Mouse (Mus musculus): Measurements from ENCODE around the gene Sprr2b. TPM values are rescaled to one million over a fixed set of nuclear protein-coding genes. Genes with fewer than 3 reads are reported as not detected.

Gene Sprr2b
- total RNA-seq (2023) = not detected

DNA sequence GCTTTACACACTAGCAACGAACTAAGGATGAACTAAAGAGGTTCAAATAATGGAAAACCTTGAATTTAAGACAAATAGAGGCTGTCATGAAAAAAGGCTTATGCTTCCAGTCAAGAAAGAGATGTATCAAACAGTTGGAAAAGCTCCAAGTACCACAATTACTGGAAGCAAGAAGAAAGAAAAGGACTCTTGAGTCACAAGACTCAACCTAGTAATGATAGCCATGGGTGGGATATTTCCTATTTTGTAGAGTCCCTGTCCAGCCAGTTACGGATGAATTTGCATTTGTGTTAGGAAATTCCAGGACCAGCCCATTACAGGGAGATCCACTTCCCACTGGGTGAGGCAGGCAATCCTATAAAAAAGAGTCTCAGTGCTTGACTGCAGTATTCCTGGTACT, at the start of gene Sprr2b:
Sprr2b (plus strand) TSS at position 301 of the 400 bp plus-strand sequence.

DNA sequence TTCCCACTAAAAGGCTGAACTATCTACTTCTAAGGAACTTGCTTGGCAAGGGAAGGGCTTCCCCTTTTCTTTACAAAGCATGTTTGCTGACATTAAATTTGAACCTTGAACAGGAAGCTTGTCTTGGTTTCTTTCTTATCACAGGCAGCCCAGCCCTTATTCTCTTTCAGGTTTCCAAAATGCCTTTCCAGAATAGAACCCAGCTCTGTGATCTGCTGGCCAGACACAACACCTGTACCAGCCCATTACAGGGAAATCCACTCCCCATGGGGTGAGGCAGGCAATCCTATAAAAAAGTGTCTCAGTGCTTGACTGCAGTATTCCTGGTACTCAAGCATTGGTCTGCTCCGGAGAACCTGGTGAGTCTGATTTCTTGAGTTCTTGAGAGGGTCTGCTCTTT, 31.3 kb upstream of the Sprr2b start, which contains the start of gene Sprr2a3:
Sprr2a3 (plus strand) TSS at position 317 of the 400 bp plus-strand sequence.

DNA sequence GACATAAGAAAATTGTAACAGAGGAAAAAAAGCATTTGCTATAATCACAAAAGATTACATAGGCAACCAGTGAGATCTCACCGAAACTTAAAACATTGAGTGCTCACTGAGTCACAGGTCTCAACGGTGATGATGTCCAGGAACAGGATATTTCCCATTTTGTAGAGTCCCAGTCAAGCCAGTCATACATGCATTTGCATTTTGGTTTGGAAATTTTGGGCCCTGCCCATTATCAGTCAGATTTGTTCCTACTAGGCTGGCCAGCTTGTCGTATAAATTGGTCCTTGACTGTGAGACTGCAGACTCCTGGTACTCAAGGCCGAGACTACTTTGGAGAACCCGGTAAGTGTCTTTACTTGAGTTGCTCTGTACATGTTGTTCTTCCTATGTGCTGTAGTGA, 22.4 kb downstream of the Sprr2b start, which contains the start of gene Sprr2d:
Sprr2d (plus strand) TSS at position 301 of the 400 bp plus-strand sequence.

DNA sequence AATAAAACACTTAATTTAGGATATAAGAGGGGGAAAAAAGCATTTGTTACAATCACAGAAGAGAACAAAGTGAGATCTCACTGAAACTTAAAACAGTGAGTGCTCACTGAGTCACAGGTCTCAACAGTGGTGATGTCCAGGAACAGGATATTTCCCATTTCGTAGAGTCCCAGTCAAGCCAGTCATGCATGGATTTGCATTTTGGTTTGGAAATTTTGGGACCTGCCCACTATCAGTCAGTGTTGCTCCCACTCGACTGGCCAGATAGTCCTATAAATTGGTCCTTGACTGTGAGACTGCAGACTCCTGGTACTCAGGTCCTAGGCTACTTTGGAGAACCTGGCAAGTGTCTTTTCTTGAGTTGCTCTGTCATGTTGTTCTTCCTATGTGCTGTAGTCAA, 35.4 kb downstream of the Sprr2b start, which contains the start of gene Sprr2e:
Sprr2e (plus strand) TSS at position 301 of the 400 bp plus-strand sequence.

DNA sequence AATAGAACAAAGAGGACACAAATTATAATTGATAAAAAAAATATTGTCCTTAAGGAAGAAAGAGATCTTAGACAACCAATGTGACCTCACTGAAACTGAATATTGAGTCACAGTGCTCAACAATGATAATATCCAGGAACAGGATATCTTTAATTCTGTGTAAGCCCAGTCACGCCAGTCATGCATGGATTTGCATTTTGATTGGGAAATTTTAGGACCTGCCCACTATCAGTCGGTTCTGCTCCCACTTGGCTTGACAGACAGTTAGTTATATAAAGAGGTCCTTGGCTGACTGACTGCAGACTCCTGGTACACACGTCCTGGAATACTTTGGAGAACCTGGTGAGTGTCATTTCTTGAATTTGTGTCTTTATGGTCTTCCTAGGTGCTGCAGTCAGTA, 48.5 kb downstream of the Sprr2b start, which contains the start of gene Sprr2f:
Sprr2f (plus strand) TSS at position 301 of the 400 bp plus-strand sequence.

Other genes with a start within 250 kb of the Sprr2b start
- gene Lor, start 233.5 kb upstream of the Sprr2b start, total RNA-seq (2023) = not detected
- not detected for gene Prr9, start 192.7 kb upstream of the Sprr2b start, total RNA-seq (2023)
- gene Lelp1, start 173.9 kb upstream of the Sprr2b start, total RNA-seq (2023) = not detected
- gene Sprr2a1, start 100.8 kb upstream of the Sprr2b start, total RNA-seq (2023) = not detected
- not detected for gene Sprr2a2, start 100.7 kb upstream of the Sprr2b start, total RNA-seq (2023)
- not detected for gene Sprr2a3, start 31.2 kb upstream of the Sprr2b start, total RNA-seq (2023)
- not detected for gene Sprr2d, start 22.5 kb downstream of the Sprr2b start, total RNA-seq (2023)
- gene Sprr2e, start 35.5 kb downstream of the Sprr2b start, total RNA-seq (2023) = not detected
- gene Sprr2f, start 48.6 kb downstream of the Sprr2b start, total RNA-seq (2023) = not detected
- gene Sprr2h, start 69.1 kb downstream of the Sprr2b start, total RNA-seq (2023) = not detected
- gene Sprr2i, start 91.4 kb downstream of the Sprr2b start, total RNA-seq (2023) = not detected
- not detected for gene Sprr2j-ps, start 101.5 kb downstream of the Sprr2b start, total RNA-seq (2023)
- 1 to 10 TPM in 1 of 2 experiments, under 1 TPM in 1; 0.86 to 2.0 TPM for gene Gm9774, start 112.8 kb downstream of the Sprr2b start, total RNA-seq (2023)
- not detected for gene Sprr2k, start 116.0 kb downstream of the Sprr2b start, total RNA-seq (2023)
- gene Sprr1b, start 122.2 kb downstream of the Sprr2b start, total RNA-seq (2023) = not detected
- gene Sprr3, start 142.1 kb downstream of the Sprr2b start, total RNA-seq (2023) = not detected
- not detected for gene Sprr1a, start 169.3 kb downstream of the Sprr2b start, total RNA-seq (2023)
- not detected for gene Sprr4, start 183.9 kb downstream of the Sprr2b start, total RNA-seq (2023)
- gene 2310046K23Rik, start 217.9 kb downstream of the Sprr2b start, total RNA-seq (2023) = not detected